Mouse (Mus musculus): Measurements from ENCODE around the gene Cd28.
"Not testable (repeated sequence)": the region's sequence is repeated elsewhere in the genome, so short reads cannot be mapped to it uniquely, and the experiment has no call there.

Cd28 gene

GRCm38 (mm10) chr1:60799795-60800345 is 83.3 kb downstream of the Cd28 start:
- peak; percentile 25 for DNase-seq (ENCODE audit: inconsistent ontology term)

- no peak for DNase-seq (ENCODE audit: inconsistent ontology term)
These were observed 84.6 kb downstream of the Cd28 start for GRCm38 (mm10) chr1:60801210-60801671.

GRCm38 (mm10) chr1:60803128-60803824 is 86.7 kb downstream of the Cd28 start:
- no peak for DNase-seq (ENCODE audit: inconsistent ontology term)

- no peak for DNase-seq (ENCODE audit: inconsistent ontology term)
These were observed 87.5 kb downstream of the Cd28 start for GRCm38 (mm10) chr1:60803825-60804696.

GRCm38 (mm10) chr1:60805178-60805577 is 88.6 kb downstream of the Cd28 start:
- DNase-seq (ENCODE audit: inconsistent ontology term) = no peak

- DNase-seq (ENCODE audit: inconsistent ontology term) = no peak
These were observed 91.1 kb downstream of the Cd28 start for GRCm38 (mm10) chr1:60807748-60808147.

- DNase-seq (ENCODE audit: inconsistent ontology term) = no peak
These were observed 91.9 kb downstream of the Cd28 start for GRCm38 (mm10) chr1:60808466-60808865.

- DNase-seq (ENCODE audit: inconsistent ontology term) = no peak
These were observed 92.6 kb downstream of the Cd28 start for GRCm38 (mm10) chr1:60809166-60809565.

GRCm38 (mm10) chr1:60810821-60811220 is 94.2 kb downstream of the Cd28 start:
- DNase-seq (ENCODE audit: inconsistent ontology term) = no peak

- DNase-seq (ENCODE audit: inconsistent ontology term) = no peak
These were observed 95.4 kb downstream of the Cd28 start for GRCm38 (mm10) chr1:60811998-60812397.

- no peak for DNase-seq (ENCODE audit: inconsistent ontology term)
These were observed 96.8 kb downstream of the Cd28 start for GRCm38 (mm10) chr1:60813411-60813810.

GRCm38 (mm10) chr1:60815912-60816311 is 99.3 kb downstream of the Cd28 start:
- DNase-seq (ENCODE audit: inconsistent ontology term) = no peak

- DNase-seq (ENCODE audit: inconsistent ontology term) = not testable (repeated sequence)
These were observed 101.9 kb downstream of the Cd28 start for GRCm38 (mm10) chr1:60818491-60818890.

GRCm38 (mm10) chr1:60819993-60820392 is 103.4 kb downstream of the Cd28 start:
- DNase-seq (ENCODE audit: inconsistent ontology term) = peak; percentile 59

GRCm38 (mm10) chr1:60820981-60821380 is 104.4 kb downstream of the Cd28 start:
- DNase-seq (ENCODE audit: inconsistent ontology term) = no peak

- DNase-seq (ENCODE audit: inconsistent ontology term) = no peak
These were observed 105.0 kb downstream of the Cd28 start for GRCm38 (mm10) chr1:60821590-60821989.

All from Muller cell, postnatal 12 days (primary cell).